ENCODE assay signal across 19 mouse cellular contexts in genomic region chr2:65139606-65140329, GRCm38 (mm10).
DNase-seq lines count a peak whose midpoint lies in the region; ATAC-seq and TF ChIP-seq lines count a peak whose summit lies in the region.
"Had no signal": no experiment of that assay in that cellular context is flagged by ENCODE, and none has a peak within 500 bp of the region (broad histone marks: within the 10 kb centered on the region; RNA-seq: fewer than 3 reads in every experiment).

No protein-coding gene starts in this region.

- intact Hi-C loops in heart, postnatal 10 days (cut with DNase I), result no loop called here

- no peak overlapping the region for H3K4me3 ChIP-seq in heart, embryonic 12.5 days
- no peak overlapping the region for H3K4me3 ChIP-seq in kidney, embryonic 15.5 days (replicated peaks)
- no peak overlapping the region for H3K4me3 ChIP-seq in lung, postnatal 0 days (ENCODE audit: low read depth, low read length)
- no peak overlapping the region for H3K4me3 ChIP-seq in stomach, embryonic 15.5 days (replicated peaks)
- no peak overlapping the region for H3K4me3 ChIP-seq in cerebellum, adult 2 months (replicated peaks; ENCODE audit: insufficient read depth, low read depth, low read length)
- H3K4me3 ChIP-seq: forebrain, embryonic 12.5 days; left cerebral cortex, adult 2 months had no signal

- no peak overlapping the region for H3K9ac ChIP-seq in heart, embryonic 12.5 days
- H3K9ac ChIP-seq in kidney, embryonic 15.5 days, result no peak overlapping the region
- no peak overlapping the region for H3K9ac ChIP-seq in lung, postnatal 0 days (replicated peaks; ENCODE audit: low read depth)
- H3K9ac ChIP-seq in stomach, embryonic 15.5 days, result no peak overlapping the region
- H3K9ac ChIP-seq: forebrain, embryonic 12.5 days; hindbrain, embryonic 14.5 days had no signal

- no peaks in the 10 kb centered on the region for H3K27me3 ChIP-seq in heart, embryonic 12.5 days (replicated peaks)
- H3K27me3 ChIP-seq in kidney, embryonic 15.5 days, result no peaks in the 10 kb centered on the region
- no peaks in the 10 kb centered on the region for H3K27me3 ChIP-seq in lung, postnatal 0 days (replicated peaks; ENCODE audit: insufficient read depth, low read length)
- no peaks in the 10 kb centered on the region for H3K27me3 ChIP-seq in stomach, embryonic 15.5 days (replicated peaks)
- H3K27me3 ChIP-seq in cerebellum, adult 2 months (ENCODE audit: control insufficient read depth, insufficient read depth, low read length), result no peaks in the 10 kb centered on the region
- H3K27me3 ChIP-seq: forebrain, embryonic 12.5 days had no signal

- no peak for DNase-seq in heart, postnatal 10 days
- no peak for DNase-seq in kidney, adult 9 months
- DNase-seq in lung, postnatal 0 days (ENCODE audit: low spot score), result peak; percentile 43
- DNase-seq in lung, postnatal 14 days, result no peak
- DNase-seq in cerebellum, adult 2 months, result no peak
- DNase-seq: adrenal gland, postnatal 25 days; B cell, adult 2 months; cerebellum, adult 11 months; embryo, embryonic 11 days; kidney, postnatal 14 days; left cerebral cortex, postnatal 4 days; liver; thymus, postnatal 14 days had no signal

- H3K9me3 ChIP-seq in heart, embryonic 12.5 days (replicated peaks), result no peaks in the 10 kb centered on the region; the same call in 1 of the 2 replicates
- H3K9me3 ChIP-seq in kidney, embryonic 15.5 days (replicated peaks), result no peaks in the 10 kb centered on the region
- H3K9me3 ChIP-seq in lung, postnatal 0 days (ENCODE audit: low read length), result no peaks in the 10 kb centered on the region
- H3K9me3 ChIP-seq in stomach, embryonic 15.5 days, result no peaks in the 10 kb centered on the region
- H3K9me3 ChIP-seq: forebrain, embryonic 12.5 days had no signal

- H3K4me2 ChIP-seq in heart, embryonic 12.5 days, result no peak overlapping the region
- no peak overlapping the region for H3K4me2 ChIP-seq in kidney, embryonic 15.5 days
- H3K4me2 ChIP-seq in lung, postnatal 0 days (replicated peaks; ENCODE audit: low read depth, low read length), result no peak overlapping the region
- H3K4me2 ChIP-seq in stomach, embryonic 15.5 days, result no peak overlapping the region
- H3K4me2 ChIP-seq: forebrain, embryonic 12.5 days; hindbrain, embryonic 14.5 days had no signal

- 63% methylated on average over 4 of the region's 4 CpGs for WGBS in heart, embryonic 12.5 days
- WGBS in kidney, embryonic 15.5 days, result 67% methylated on average over 4 of the region's 4 CpGs
- WGBS in lung, postnatal 0 days, result 23% methylated on average over 4 of the region's 4 CpGs
- 52% methylated on average over 4 of the region's 4 CpGs for WGBS in stomach, embryonic 15.5 days
- WGBS in cerebellum, adult 2 months, result 81% methylated on average over 4 of the region's 4 CpGs

- TF ChIP-seq CTCF in lung, postnatal 0 days (IDR thresholded peaks at IDR 0.05), result no peak
- TF ChIP-seq CTCF in cerebellum, adult 2 months (IDR thresholded peaks at IDR 0.05; ENCODE audit: borderline replicate concordance, insufficient read depth, low read depth, low read length), result no peak

- H3K4me1 ChIP-seq in heart, embryonic 12.5 days (replicated peaks), result peaks cover 18% of the 10 kb centered on the region
- 0 out of 2 replicates have a peak, but pooled peaks cover 7% of the 10 kb centered on the region for H3K4me1 ChIP-seq in kidney, embryonic 15.5 days
- no peaks in the 10 kb centered on the region; the same call in 1 of the 2 replicates for H3K4me1 ChIP-seq in lung, postnatal 0 days (ENCODE audit: insufficient read depth, low read depth, low read length)
- H3K4me1 ChIP-seq in stomach, embryonic 15.5 days, result no peaks in the 10 kb centered on the region; the same call in 1 of the 2 replicates
- H3K4me1 ChIP-seq in cerebellum, adult 2 months (ENCODE audit: control insufficient read depth, insufficient read depth, low read length), result no peaks in the 10 kb centered on the region

- H3K27ac ChIP-seq in heart, embryonic 12.5 days (ENCODE audit: poor library complexity, severe bottlenecking), result peak overlapping the region; percentile 57
- H3K27ac ChIP-seq in kidney, embryonic 15.5 days, result 0 out of 2 replicates have a peak overlapping the region, but pooled peaks have one; percentile 45
- no peak overlapping the region for H3K27ac ChIP-seq in lung, postnatal 0 days (ENCODE audit: low read length)
- no peak overlapping the region for H3K27ac ChIP-seq in stomach, embryonic 15.5 days
- no peak overlapping the region for H3K27ac ChIP-seq in cerebellum, adult 2 months (ENCODE audit: insufficient read depth, low read length)
- H3K27ac ChIP-seq: forebrain, embryonic 12.5 days; hindbrain, embryonic 14.5 days; left cerebral cortex, adult 2 months had no signal

- no peak for ATAC-seq in heart, embryonic 12.5 days (ENCODE audit: insufficient number of reproducible peaks, low FRiP score)
- no peak for ATAC-seq in kidney, embryonic 15.5 days (replicated peaks; ENCODE audit: low FRiP score)
- no peak for ATAC-seq in lung, postnatal 0 days
- ATAC-seq in stomach, embryonic 15.5 days (ENCODE audit: insufficient read depth, low FRiP score, low read depth), result peak; percentile 47; the same call in 1 of the 2 replicates

- no peak for TF ChIP-seq EP300 in lung, postnatal 0 days (IDR thresholded peaks at IDR 0.05)

- no peaks in the 10 kb centered on the region for H3K36me3 ChIP-seq in heart, embryonic 12.5 days
- no peaks in the 10 kb centered on the region for H3K36me3 ChIP-seq in kidney, embryonic 15.5 days
- no peaks in the 10 kb centered on the region for H3K36me3 ChIP-seq in lung, postnatal 0 days (ENCODE audit: insufficient read depth, low read length)
- H3K36me3 ChIP-seq in stomach, embryonic 15.5 days, result no peaks in the 10 kb centered on the region
- H3K36me3 ChIP-seq: forebrain, embryonic 12.5 days had no signal

- TF ChIP-seq POLR2A in cerebellum, adult 2 months (IDR thresholded peaks at IDR 0.05; ENCODE audit: borderline replicate concordance, insufficient read depth, low read length), result no peak

Comparison
In these comparisons a context has a peak if more than half of its experiments do, and no peak if none do; other contexts are left out.
1. H3K27ac ChIP-seq: peak in heart, embryonic 12.5 days (single experiment) and kidney, embryonic 15.5 days (single experiment); none in lung, postnatal 0 days (single experiment), stomach, embryonic 15.5 days (single experiment) and cerebellum, adult 2 months (single experiment).